18 mouse cellular contexts compared by ENCODE assay signal in the genomic region with DNA sequence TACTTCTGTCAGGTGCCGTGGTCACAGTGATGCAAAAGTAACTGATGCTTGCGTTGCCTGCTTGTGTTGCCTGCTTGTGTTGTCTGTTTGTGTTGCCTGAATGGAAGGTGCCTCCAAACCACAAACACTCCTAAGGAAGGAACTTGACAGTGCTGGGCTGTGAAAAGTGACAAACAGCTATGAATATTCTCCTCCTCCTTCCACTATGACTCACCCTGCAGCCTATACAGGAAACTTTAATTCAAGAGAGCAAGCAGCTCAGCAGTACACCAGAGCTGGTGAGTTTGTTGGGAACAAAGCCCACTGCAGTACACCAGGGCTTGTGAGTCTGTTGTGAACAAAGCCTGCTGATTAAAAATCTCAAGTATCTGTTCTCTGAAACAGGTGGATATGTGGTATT. TPM values are rescaled to one million over a fixed set of nuclear protein-coding genes. Genes with fewer than 3 reads are reported as not detected.
DNase-seq lines count a peak whose midpoint lies in the region; ATAC-seq and TF ChIP-seq lines count a peak whose summit lies in the region.
"Had no signal": no experiment of that assay in that cellular context is flagged by ENCODE, and none has a peak within 500 bp of the region (broad histone marks: within the 10 kb centered on the region; RNA-seq: fewer than 3 reads in every experiment).

No protein-coding gene starts in this region.

- intact Hi-C loops in left cerebral cortex, postnatal 14 days (cut with DNase I), result no loop called here

- dilution Hi-C loops in CH12.LX (cut with MboI; ENCODE audit: extremely low pct_ligation_motif_present, extremely low pct_unique_long_range_greater_than_20kb, low sequenced_read_pairs), result no loop called here

- TF ChIP-seq POLR2A in CH12.LX (IDR thresholded peaks at IDR 0.05; ENCODE audit: low read depth, low read length), result no peak

- no peak overlapping the region for H3K27ac ChIP-seq in CH12.LX (ENCODE audit: insufficient read depth, low read depth)
- H3K27ac ChIP-seq in midbrain, embryonic 11.5 days (ENCODE audit: low read depth, low read length), result no peak overlapping the region
- H3K27ac ChIP-seq: embryonic facial prominence, embryonic 10.5 days; forebrain, embryonic 13.5 days; heart, adult 2 months; hindbrain, embryonic 10.5 days; hindbrain, embryonic 14.5 days had no signal

- H3K27me3 ChIP-seq in CH12.LX (replicated peaks), result no peaks in the 10 kb centered on the region
- H3K27me3 ChIP-seq in midbrain, embryonic 11.5 days (ENCODE audit: control insufficient read depth, insufficient read depth, low read length), result no peaks in the 10 kb centered on the region
- H3K27me3 ChIP-seq: forebrain, embryonic 13.5 days had no signal

- H3K9ac ChIP-seq in CH12.LX (ENCODE audit: insufficient read depth, low read depth), result no peak overlapping the region
- H3K9ac ChIP-seq in midbrain, embryonic 11.5 days (ENCODE audit: low read length), result no peak overlapping the region
- H3K9ac ChIP-seq: forebrain, embryonic 13.5 days; forebrain, postnatal 0 days; hindbrain, embryonic 14.5 days had no signal

- no peak for TF ChIP-seq RAD21 in CH12.LX (IDR thresholded peaks at IDR 0.05; ENCODE audit: low read depth, low read length)

- no peak overlapping the region for H3K4me2 ChIP-seq in CH12.LX (ENCODE audit: insufficient read depth, low read depth, poor library complexity, severe bottlenecking)
- no peak overlapping the region for H3K4me2 ChIP-seq in midbrain, embryonic 11.5 days
- H3K4me2 ChIP-seq: forebrain, embryonic 13.5 days; heart, embryonic 11.5 days; hindbrain, embryonic 14.5 days had no signal

- no peaks in the 10 kb centered on the region for H3K36me3 ChIP-seq in CH12.LX (replicated peaks in 1 of 2; ENCODE audit: control insufficient read depth in 1 of 2, insufficient read depth in 1 of 2, low read length in 1 of 2)
- no peaks in the 10 kb centered on the region for H3K36me3 ChIP-seq in midbrain, embryonic 11.5 days (ENCODE audit: control insufficient read depth, insufficient read depth, low read length)
- H3K36me3 ChIP-seq: embryonic facial prominence, embryonic 10.5 days; hindbrain, embryonic 10.5 days had no signal

- no peaks in the 10 kb centered on the region for H3K9me3 ChIP-seq in CH12.LX (replicated peaks; ENCODE audit: low read length)
- H3K9me3 ChIP-seq in midbrain, embryonic 11.5 days (ENCODE audit: control insufficient read depth, low read length), result no peaks in the 10 kb centered on the region
- H3K9me3 ChIP-seq: embryonic facial prominence, embryonic 10.5 days; forebrain, embryonic 13.5 days; hindbrain, embryonic 10.5 days had no signal

- no peak for TF ChIP-seq EP300 in CH12.LX (IDR thresholded peaks at IDR 0.05; ENCODE audit: low read length)

- no peak overlapping the region for H3K4me3 ChIP-seq in CH12.LX (replicated peaks in 1 of 3; ENCODE audit: low read depth in 2 of 3, low read length in 2 of 3, poor library complexity in 1 of 3)
- H3K4me3 ChIP-seq in midbrain, embryonic 11.5 days (ENCODE audit: low read depth, low read length), result no peak overlapping the region
- H3K4me3 ChIP-seq: embryonic facial prominence, embryonic 10.5 days; forebrain, embryonic 13.5 days; heart, adult 2 months; hindbrain, embryonic 10.5 days had no signal

- TF ChIP-seq CTCF in CH12.LX (conservative IDR thresholded peaks at IDR 0.05 in 1 of 2, IDR thresholded peaks at IDR 0.05 in 1 of 2; ENCODE audit: low read depth in 2 of 2, low read length in 2 of 2), result no peak

- H3K4me1 ChIP-seq in CH12.LX (ENCODE audit: control insufficient read depth in 1 of 2, insufficient read depth in 2 of 2), result peaks cover 0 to 11% of the 10 kb centered on the region in 2 experiments; a peak in 1 of 4 replicates
- H3K4me1 ChIP-seq in midbrain, embryonic 11.5 days (ENCODE audit: control insufficient read depth, insufficient read depth, low read length), result no peaks in the 10 kb centered on the region
- H3K4me1 ChIP-seq: forebrain, embryonic 13.5 days; hindbrain, embryonic 10.5 days had no signal

- H3K79me2 ChIP-seq in CH12.LX (replicated peaks; ENCODE audit: control insufficient read depth, extremely low read depth, insufficient read depth, poor library complexity, severe bottlenecking), result no peaks in the 10 kb centered on the region

- in situ Hi-C loops in CH12.LX (cut with MboI; ENCODE audit: low pct_ligation_motif_present, low pct_unique_long_range_greater_than_20kb, low sequenced_read_pairs), result no loop called here

- peak; percentile 85 for ATAC-seq in frontal cortex, adult (ENCODE audit: low TSS enrichment)
- ATAC-seq in midbrain, embryonic 11.5 days (ENCODE audit: low FRiP score), result no peak
- ATAC-seq: forebrain, embryonic 13.5 days; forebrain, postnatal 0 days had no signal

- WGBS in midbrain, embryonic 11.5 days, result 86% methylated on average over 2 of the region's 2 CpGs

- DNase-seq in frontal cortex, postnatal 10 days (ENCODE audit: low spot score in 2 of 2), result no peak
- peak; percentile 8 for DNase-seq in CH12.LX (ENCODE audit: extremely low read depth)
- peak; percentile 9 for DNase-seq in induced T-regulatory cell, adult 2 months (ENCODE audit: low read depth)
- DNase-seq in midbrain, embryonic 11.5 days (ENCODE audit: low spot score, missing footprints), result no peak
- no peak for DNase-seq in left cerebral cortex, postnatal 14 days (ENCODE audit: low spot score in 2 of 2)
- DNase-seq in layer of hippocampus, adult 18-20 months (ENCODE audit: low spot score in 2 of 2), result no peak
- DNase-seq: adrenal gland, postnatal 10 days; cerebellum, adult 2 months; cerebellum, postnatal 10 days; forebrain, postnatal 0 days; heart, adult 2 months; kidney, adult 11 months had no signal

TF ChIP-seq in CH12.LX, 34 proteins besides CTCF, POLR2A, EP300 and RAD21:
- TF ChIP-seq MAZ (IDR thresholded peaks at IDR 0.05; ENCODE audit: low read depth, low read length) (no peak), ELF1 (IDR thresholded peaks at IDR 0.05; ENCODE audit: low read depth, low read length) (no peak), TCF12 (IDR thresholded peaks at IDR 0.05; ENCODE audit: low read depth, low read length) (no peak), RCOR1 (conservative IDR thresholded peaks at IDR 0.05; ENCODE audit: low read depth, low read length) (no peak), NRF1 (IDR thresholded peaks at IDR 0.05; ENCODE audit: low read depth, low read length) (no peak)

RNA-seq across cellular contexts. Expression of a gene that starts 28.4 kb away (rescaled TPM):
- not detected in 2 replicates for total RNA-seq in CH12.LX (2012; rRNA removed)
- not detected in 2 replicates for total RNA-seq in CH12.LX (2014; rRNA removed)
- not detected in 2 replicates for polyA plus RNA-seq in CH12.LX (2012; ENCODE audit: insufficient read length, low read depth)
- 1.1 and 1.3 TPM in 2 replicates for polyA plus RNA-seq in midbrain, embryonic 11.5 days (2014; fragmentation: Nextera tagmentation; extraction: Ambion mirVana)
- 10 to 100 TPM; 11.0 to 13.4 TPM for total RNA-seq in left cerebral cortex, postnatal 14 days (2021)
- total RNA-seq in layer of hippocampus, adult 18-20 months (2021), result 1 to 10 TPM; 2.3 to 2.5 TPM

Comparison
In these comparisons a context has a peak if more than half of its experiments do, and no peak if none do; other contexts are left out.
1. DNase-seq: peak in CH12.LX (single experiment) and induced T-regulatory cell, adult 2 months (single experiment); none in frontal cortex, postnatal 10 days (0 of 2), midbrain, embryonic 11.5 days (single experiment), left cerebral cortex, postnatal 14 days (0 of 2) and layer of hippocampus, adult 18-20 months (0 of 2).